Mouse (Mus musculus) gastrocnemius, postnatal 14 days (tissue): ENCODE data around the gene Tnfsf9. TPM values are rescaled to one million over a fixed set of nuclear protein-coding genes. Genes with fewer than 3 reads are reported as not detected.

Source experiments
- DNase-seq: peaks from one replicate; pipeline ENCODE4 v3.0.0; 2021; ENCODE audit warnings: mixed read lengths
- intact Hi-C: fragments of 180-260 bp; cut with DNase I; formaldehyde crosslinking; loops from one replicate; pipeline ENCODE4 v1.15.1; 2025; ENCODE audit warnings: low total_unique reads
- long read RNA-seq, 2 experiments: library from polyadenylated mRNA; stranded (forward); transcript quantifications; one replicate each; pipeline ENCODE4 v2.0.0; 2021
- total RNA-seq, 2 experiments: library from RNA; stranded (reverse); gene quantifications; 2 replicates each; pipeline ENCODE4 v1.2.3; 2021

Gene Tnfsf9
- total RNA-seq = 1 to 10 TPM in 1 of 2 experiments, under 1 TPM in 1; 0.82 to 1.0 TPM
- long read RNA-seq, experiment 1 = 0 reads
- long read RNA-seq, experiment 2 = 0 reads

- intact Hi-C loops = no loop called here
- peak; percentile 43 for DNase-seq
Observed at GRCm38 (mm10) chr17:57105181-57106034, at the start of gene Tnfsf9. TSS of gene Tnfsf9 (plus strand) at chr17:57105325.

DNA sequence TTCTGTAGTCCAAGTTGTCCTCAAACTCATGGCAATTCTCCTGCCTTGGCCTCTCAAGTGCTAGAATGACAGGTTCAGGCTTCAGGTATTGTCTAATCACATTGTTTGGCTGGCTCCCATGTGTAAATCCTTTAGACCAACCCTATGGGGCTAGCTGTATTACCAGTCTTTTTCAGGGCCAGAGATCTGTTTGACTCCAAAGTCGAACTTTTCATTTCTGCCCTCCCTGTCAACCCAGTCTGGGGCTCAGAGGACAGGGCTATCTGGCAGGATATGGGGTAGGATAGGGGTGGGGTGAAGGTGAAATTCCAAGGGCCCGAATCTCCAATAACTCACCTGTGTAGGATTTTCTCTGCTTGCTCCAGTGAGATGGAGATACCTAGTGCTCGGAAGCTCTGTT, 48.9 kb upstream of the Tnfsf9 start:
- DNase-seq = no peak
- intact Hi-C loops = no loop called here

GRCm38 (mm10) chr17:57058891-57059485, 46.1 kb upstream of the Tnfsf9 start, which contains the start of gene Crb3:
TSS of gene Crb3 (plus strand) at chr17:57059105.
- intact Hi-C loops = no loop called here
- peak; percentile 51 for DNase-seq

DNA sequence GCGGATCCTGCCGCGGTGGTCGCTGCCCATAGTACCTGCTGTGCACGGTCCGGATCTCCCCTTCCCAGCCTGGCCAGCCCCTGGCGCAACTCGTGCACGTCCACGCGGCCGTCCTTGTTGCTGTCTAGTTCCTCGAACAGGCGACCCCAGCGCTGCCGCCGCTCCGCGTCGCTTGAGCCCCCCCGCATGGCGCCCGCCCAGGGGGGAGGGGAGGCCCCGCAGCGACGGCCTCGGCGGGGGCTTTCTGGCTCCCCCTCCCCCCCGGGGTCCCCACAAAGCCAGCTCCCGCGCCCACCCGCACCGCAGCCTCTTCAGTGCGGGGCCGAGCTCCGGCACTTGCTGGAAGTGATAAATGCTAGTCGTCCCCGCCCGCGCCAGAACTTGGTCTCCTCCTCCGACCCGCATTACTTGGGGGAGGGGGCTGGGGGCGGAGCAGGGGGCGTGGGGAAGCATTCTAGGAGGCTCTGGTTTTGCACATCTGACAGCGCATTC, 45.6 kb upstream of the Tnfsf9 start, which contains the start of gene Slc25a23:
Gene Slc25a23, minus strand, starts transcription at position 378 of the 492 bp plus-strand sequence.
- intact Hi-C loops = no loop called here
- DNase-seq = peak; percentile 77

GRCm38 (mm10) chr17:57060231-57060801, 44.8 kb upstream of the Tnfsf9 start:
- intact Hi-C loops = loop anchor here (5.0 kb wide), 1 partner anchor 233 kb away; no protein-coding TSS in a partner anchor
- peak; percentile 93 for DNase-seq

DNA sequence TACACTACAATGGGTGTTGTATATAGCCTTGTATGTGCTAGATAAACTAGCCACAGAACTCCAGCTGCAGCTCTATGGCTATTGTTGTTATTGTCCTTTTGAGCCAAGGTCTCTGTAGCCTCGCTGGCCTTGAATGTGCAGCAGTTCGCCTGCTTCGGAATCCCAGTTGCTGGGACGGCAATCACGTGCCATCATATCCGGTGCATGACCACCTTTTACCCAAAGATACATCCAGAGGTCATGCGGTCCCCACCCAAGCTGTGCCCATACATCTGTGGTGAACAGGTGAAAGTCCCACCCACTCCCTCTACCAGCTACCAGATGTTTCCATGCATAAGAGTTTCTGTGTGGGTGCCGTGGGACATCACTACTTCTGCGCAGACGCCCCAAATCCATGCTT, 44.1 kb upstream of the Tnfsf9 start:
- intact Hi-C loops = loop anchor here (5.0 kb wide), 1 partner anchor 234 kb away; no protein-coding TSS in a partner anchor
- no peak for DNase-seq

DNA sequence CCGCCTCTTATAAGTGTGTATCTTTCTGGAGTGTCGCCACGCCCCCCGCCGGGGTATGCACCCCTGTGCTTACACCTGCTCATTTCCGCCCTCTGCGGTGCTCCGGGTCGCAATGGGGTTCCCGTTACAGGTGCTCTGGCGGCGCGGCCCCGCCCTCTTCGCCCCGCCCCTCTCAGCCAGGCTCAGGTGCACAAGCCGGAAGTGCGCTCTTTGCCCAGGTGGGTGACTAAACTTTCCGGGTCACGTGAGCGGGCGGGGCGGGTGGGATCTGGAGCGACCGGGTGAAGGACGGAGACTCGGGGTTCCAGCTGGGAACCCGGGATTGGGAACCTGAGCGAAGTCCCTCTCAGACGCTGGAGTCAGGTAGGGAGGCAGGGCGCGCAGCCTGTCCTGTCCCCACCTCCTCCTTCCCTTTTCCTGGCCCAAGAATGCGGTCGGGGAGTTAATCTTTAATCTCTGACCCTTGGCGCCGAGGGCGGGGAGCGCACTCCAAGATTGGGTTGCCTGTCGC, 43.1 kb upstream of the Tnfsf9 start:
- no peak for DNase-seq
- intact Hi-C loops = loop anchor here (5.0 kb wide), 1 partner anchor 235 kb away; no protein-coding TSS in a partner anchor

DNA sequence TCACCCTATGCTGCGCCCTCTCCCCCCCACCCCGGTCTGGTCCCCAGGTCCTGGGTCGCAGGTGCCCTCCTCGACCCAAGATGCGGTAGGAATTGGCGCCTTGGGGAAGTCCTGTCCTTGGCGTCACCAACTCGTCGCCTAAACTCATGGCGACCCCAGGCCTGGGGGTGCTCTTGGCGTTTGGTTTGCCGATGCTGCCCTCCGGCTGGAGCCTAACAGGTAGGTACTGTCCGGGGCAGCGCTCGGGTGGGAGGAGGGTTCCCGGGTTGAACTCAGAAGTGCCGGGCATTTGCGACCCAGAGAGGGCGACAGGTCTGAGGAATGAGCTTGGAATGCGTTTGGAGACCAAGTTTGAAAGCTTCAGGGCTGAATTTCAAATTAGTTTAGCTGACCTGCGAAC, 42.6 kb upstream of the Tnfsf9 start:
- no peak for DNase-seq
- intact Hi-C loops = loop anchor here (5.0 kb wide), 1 partner anchor 235 kb away; no protein-coding TSS in a partner anchor

GRCm38 (mm10) chr17:57063031-57063430, 42.1 kb upstream of the Tnfsf9 start:
- intact Hi-C loops = loop anchor here (5.0 kb wide), 1 partner anchor 236 kb away; no protein-coding TSS in a partner anchor
- DNase-seq = no peak

GRCm38 (mm10) chr17:57066908-57067307, 38.2 kb upstream of the Tnfsf9 start:
- no peak for DNase-seq
- intact Hi-C loops = no loop called here

GRCm38 (mm10) chr17:57070272-57070671, 34.9 kb upstream of the Tnfsf9 start:
- intact Hi-C loops = no loop called here
- no peak for DNase-seq

DNA sequence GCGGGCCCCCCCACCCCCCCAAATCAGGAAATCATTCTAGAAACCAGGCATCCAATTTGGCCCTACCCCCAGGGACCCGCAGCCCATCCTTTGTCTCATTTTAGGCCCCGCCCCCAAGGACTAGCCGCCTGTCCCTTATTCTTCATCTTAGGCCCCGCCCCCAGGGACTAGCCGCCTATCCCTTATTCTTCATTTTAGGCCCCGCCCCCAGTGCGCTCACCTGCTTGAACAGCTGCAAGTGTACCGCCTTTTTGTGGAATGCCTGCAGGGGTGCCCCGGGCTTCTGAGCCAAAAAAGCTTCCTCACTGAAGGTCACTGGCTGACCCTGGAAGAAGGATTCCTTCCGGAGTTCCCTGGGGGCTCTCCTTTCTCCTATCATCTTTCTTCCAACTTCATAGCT, 34.4 kb upstream of the Tnfsf9 start:
- intact Hi-C loops = no loop called here
- no peak for DNase-seq

- intact Hi-C loops = no loop called here
Observed at GRCm38 (mm10) chr17:57076916-57077315, 28.2 kb upstream of the Tnfsf9 start.

GRCm38 (mm10) chr17:57078336-57078735, 26.8 kb upstream of the Tnfsf9 start, which contains the start of gene Dennd1c:
TSS of gene Dennd1c (minus strand) at chr17:57078514.
- DNase-seq = no peak
- intact Hi-C loops = no loop called here

More at GRCm38 (mm10) chr17:57076916-57077315, 28.2 kb upstream of the Tnfsf9 start:
- DNase-seq = no peak

DNA sequence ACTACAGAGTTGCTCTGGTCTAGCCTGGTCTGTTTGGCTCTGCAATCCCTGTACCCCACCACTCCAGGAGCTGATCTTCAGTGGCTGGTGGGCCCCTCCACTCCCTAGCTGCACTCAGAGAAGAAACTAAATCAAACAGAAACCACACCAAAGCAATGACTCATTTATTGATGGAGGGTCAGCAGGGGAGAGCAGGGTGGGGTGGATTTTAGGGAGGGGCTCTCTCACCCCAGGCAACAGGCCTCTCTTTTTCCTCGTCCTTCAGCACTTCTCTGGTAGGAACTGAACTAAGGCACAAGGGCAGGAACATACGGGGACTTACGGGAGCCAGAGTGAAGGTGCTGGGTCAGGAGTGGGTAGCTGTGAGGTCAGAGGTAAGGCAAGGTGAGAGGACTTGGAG, 25.2 kb upstream of the Tnfsf9 start:
- intact Hi-C loops = no loop called here
- no peak for DNase-seq

DNA sequence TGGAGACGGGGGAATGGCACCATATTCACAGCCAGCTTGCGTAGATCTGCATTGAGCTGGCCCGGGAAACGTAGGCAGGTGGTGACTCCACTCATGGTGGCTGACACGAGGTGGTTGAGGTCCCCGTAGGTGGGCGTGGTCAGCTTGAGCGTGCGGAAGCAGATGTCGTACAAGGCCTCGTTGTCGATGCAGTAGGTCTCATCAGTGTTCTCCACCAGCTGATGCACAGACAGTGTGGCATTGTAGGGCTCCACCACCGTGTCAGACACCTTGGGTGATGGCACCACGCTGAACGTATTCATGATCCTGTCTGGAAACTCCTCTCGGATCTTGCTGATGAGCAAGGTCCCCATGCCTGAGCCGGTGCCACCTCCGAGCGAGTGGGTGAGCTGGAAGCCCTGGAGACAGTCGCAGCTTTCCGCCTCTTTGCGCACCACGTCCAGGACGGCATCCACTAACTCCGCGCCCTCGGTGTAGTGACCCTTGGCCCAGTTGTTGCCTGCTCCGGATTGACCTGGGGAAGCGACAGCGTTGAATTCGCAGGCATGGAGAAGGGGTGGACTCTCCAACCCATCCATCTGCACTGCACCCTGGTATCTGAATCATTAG, 23.8 kb upstream of the Tnfsf9 start:
- no peak for DNase-seq
- intact Hi-C loops = no loop called here

- DNase-seq = no peak
Observed at GRCm38 (mm10) chr17:57082481-57082880, 22.6 kb upstream of the Tnfsf9 start.

GRCm38 (mm10) chr17:57085970-57086757, 19.0 kb upstream of the Tnfsf9 start:
- intact Hi-C loops = no loop called here
- DNase-seq = no peak

More at GRCm38 (mm10) chr17:57082481-57082880, 22.6 kb upstream of the Tnfsf9 start:
- intact Hi-C loops = no loop called here
